Mouse (Mus musculus): Measurements from ENCODE around the gene Olfr358.

The Olfr358 gene

DNA sequence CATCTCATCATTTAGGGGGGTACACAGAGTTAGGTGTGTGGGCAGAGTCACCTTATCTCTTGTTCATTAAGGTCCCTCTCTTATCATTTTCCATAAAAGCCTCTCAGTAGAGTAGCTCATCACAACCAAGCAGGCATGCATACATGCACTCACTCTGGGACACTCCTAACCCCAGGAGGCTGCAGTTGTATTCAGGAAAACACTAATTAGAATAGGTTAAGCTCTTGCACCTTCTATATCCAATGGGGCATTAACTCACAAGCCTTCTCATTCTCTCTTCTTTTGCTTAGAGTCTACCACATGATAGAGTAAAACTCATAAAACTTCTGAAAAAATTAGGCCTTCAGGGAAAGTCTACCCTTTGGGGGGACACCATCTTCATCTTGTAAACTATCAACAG lies at the start of gene Olfr358:
Gene Olfr358 (minus strand): TSS at position 101 of the 400 bp plus-strand sequence.
- in situ Hi-C loops (cut with MboI, MseI), result no loop called here

DNA sequence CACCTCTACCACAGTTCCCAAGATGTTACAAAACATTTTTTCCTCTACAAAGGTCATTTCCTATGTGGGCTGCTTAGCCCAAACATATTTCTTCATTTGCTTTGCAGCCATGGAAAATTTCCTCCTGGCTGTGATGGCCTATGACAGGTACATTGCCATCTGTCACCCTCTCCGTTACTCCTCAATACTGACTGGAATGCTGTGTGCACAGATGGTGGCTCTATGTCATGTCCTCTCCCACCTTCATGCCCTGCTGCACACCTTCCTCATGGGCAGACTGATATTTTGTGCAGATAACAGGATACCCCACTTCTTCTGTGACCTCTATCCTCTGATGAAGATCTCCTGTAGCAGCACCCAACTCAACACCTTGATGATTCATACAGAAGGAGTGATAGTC lies 12.1 kb downstream of the Olfr358 start:
- in situ Hi-C loops (cut with MboI, MseI), result no loop called here

DNA sequence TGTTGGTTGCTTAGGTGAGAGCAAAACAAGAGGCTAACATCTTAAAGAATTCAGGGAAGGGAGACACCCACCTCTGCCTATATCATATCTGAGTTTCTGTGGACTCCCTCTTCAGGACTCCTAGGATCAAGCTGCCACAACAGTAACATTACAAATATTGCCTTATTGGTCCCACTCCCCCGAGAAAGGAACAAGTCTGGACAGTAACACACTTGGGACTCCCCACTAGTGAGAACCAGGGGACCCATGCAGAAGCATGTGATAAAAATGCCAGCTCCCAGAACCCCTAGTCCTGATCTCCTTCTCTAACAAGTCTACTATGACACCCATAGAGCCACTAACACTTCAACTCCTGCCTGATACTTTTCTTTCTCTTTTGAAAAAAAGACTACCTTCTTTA lies 15.6 kb downstream of the Olfr358 start, which contains the start of gene Olfr357:
Gene Olfr357 (plus strand): TSS at position 301 of the 400 bp plus-strand sequence.
- in situ Hi-C loops (cut with MboI, MseI), result no loop called here

Data from T-helper 1 cell (primary cell).